Mouse (Mus musculus) CD4-positive, CD25-positive, alpha-beta regulatory T cell, adult 9 weeks (primary cell): ENCODE measurements around the gene Olfr1242. TPM values are rescaled to one million over a fixed set of nuclear protein-coding genes. Genes with fewer than 3 reads are reported as not detected.

Source experiments
- polyA plus RNA-seq: library from polyadenylated mRNA; unstranded; fragments of 100-300 nt; shearing (Covaris generic); gene quantifications from one replicate; pipeline ENCODE4 v1.2.1, GENCODE M21; 2017

Gene Olfr1242
- polyA plus RNA-seq = not detected

DNA sequence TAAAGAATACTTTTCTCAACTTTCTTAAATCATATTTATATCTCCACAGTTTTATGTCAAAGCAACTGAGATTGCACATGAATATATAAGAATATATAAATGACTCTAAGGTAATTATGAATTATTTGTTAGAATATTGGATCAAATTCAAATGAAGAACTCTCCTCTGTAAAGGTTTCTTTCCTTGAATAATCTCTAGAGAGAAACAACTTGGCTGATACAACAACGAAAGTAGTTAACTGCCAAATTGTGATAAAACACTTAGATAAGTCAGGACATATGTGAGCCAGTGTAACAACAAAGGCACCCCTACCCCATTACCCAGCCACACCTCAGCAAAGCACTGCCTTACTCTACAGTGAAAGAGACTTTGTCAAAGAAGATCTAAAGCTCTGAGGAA is at the start of gene Olfr1242:
Olfr1242 (minus strand) TSS at position 101 of the 400 bp plus-strand sequence.

DNA sequence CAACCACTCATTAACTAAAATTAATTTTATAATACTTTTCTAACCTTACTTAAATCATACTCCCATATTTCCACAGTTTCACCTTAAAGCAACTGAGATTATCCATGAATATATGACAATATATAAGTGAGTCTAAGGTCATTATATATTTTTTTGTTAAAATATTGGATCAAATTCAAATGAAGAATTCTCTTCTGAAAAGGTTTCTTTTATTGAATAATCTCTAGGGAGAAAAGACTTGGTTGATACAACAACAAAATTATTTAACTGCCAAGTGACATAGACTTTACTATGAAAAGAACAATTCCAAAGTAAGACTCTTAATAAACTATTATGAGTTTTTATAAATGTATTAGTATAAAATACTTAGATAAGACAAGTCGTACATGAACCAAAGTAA is 33.3 kb upstream of the Olfr1242 start, which contains the start of gene Olfr1243:
Olfr1243 (minus strand) TSS at position 101 of the 400 bp plus-strand sequence.

DNA sequence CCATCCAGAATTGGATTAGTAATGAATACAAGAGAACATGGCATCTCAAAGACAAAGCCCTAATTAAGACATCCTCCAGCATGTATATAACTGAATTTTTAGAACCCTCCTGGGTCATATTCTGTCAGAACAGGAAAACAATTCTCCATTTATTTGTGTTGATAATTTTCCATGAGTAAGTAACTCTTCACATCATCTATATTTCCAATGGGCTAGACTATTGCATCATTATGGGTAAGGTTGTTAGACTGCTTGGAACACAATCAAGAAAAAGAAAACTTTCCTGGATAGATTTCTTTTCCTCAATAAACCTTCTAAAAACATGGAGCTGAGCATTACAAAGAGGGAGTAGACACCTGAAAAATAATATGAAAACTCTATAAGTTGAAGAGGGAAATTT is 11.1 kb downstream of the Olfr1242 start, which contains the start of gene Olfr1241:
Olfr1241 (minus strand) TSS at position 101 of the 400 bp plus-strand sequence.

DNA sequence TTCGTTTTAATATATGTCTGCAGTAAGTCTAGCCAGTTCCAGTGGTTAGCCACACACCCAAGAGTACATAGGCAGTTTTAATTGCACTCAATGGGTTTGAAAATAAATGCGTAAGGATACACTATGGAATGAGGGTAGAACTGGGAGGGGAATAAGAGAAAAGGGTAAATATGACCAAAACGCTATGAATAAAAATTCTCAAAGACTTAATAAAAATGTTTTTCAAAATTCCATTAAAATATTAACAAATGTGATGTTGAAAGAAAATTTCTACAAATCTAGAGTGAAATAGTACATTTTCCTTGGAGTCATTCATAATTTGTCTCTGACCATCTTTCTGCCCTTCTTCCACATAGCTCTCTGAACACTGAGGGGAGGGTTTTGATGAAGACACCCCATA is 55.2 kb downstream of the Olfr1242 start, which contains the start of gene Olfr1240:
Olfr1240 (minus strand) TSS at position 101 of the 400 bp plus-strand sequence.

Other genes starting within 250 kb of the Olfr1242 start
- gene Olfr1228, start 244.3 kb downstream of the Olfr1242 start, polyA plus RNA-seq = not detected
- not detected for gene Olfr1229, start 210.3 kb downstream of the Olfr1242 start, polyA plus RNA-seq
- gene Olfr1230, start 201.1 kb downstream of the Olfr1242 start, polyA plus RNA-seq = not detected
- gene Olfr1231, start 191.3 kb downstream of the Olfr1242 start, polyA plus RNA-seq = not detected
- gene Olfr1232, start 168.7 kb downstream of the Olfr1242 start, polyA plus RNA-seq = not detected
- not detected for gene Olfr1233, start 155.9 kb downstream of the Olfr1242 start, polyA plus RNA-seq
- gene Olfr1234, start 133.5 kb downstream of the Olfr1242 start, polyA plus RNA-seq = not detected
- not detected for gene Olfr1238, start 88.7 kb downstream of the Olfr1242 start, polyA plus RNA-seq
- not detected for gene Olfr1239, start 77.9 kb downstream of the Olfr1242 start, polyA plus RNA-seq
- gene Olfr1240, start 55.3 kb downstream of the Olfr1242 start, polyA plus RNA-seq = not detected
- not detected for gene Olfr1241, start 11.2 kb downstream of the Olfr1242 start, polyA plus RNA-seq
- not detected for gene Olfr1243, start 33.2 kb upstream of the Olfr1242 start, polyA plus RNA-seq
- gene Olfr1245, start 80.1 kb upstream of the Olfr1242 start, polyA plus RNA-seq = not detected
- gene Olfr1246, start 94.8 kb upstream of the Olfr1242 start, polyA plus RNA-seq = not detected
- not detected for gene Olfr1247, start 115.8 kb upstream of the Olfr1242 start, polyA plus RNA-seq
- gene Olfr1248, start 119.9 kb upstream of the Olfr1242 start, polyA plus RNA-seq = not detected
- gene Olfr1249, start 136.6 kb upstream of the Olfr1242 start, polyA plus RNA-seq = not detected
- not detected for gene Olfr1250, start 163.1 kb upstream of the Olfr1242 start, polyA plus RNA-seq
- gene Olfr1251, start 173.6 kb upstream of the Olfr1242 start, polyA plus RNA-seq = not detected
- not detected for gene Olfr1252, start 226.7 kb upstream of the Olfr1242 start, polyA plus RNA-seq